Mouse (Mus musculus) 416B (cell line): Measurements from ENCODE around the gene Gm28363.
"Not testable (repeated sequence)": the region's sequence is repeated elsewhere in the genome, so short reads cannot be mapped to it uniquely, and the experiment has no call there.

ENCODE experiments used
- DNase-seq: peaks from one replicate; pipeline ENCODE4 v3.0.0; 2011; ENCODE audit warnings: low read depth

Gm28363 gene

DNA sequence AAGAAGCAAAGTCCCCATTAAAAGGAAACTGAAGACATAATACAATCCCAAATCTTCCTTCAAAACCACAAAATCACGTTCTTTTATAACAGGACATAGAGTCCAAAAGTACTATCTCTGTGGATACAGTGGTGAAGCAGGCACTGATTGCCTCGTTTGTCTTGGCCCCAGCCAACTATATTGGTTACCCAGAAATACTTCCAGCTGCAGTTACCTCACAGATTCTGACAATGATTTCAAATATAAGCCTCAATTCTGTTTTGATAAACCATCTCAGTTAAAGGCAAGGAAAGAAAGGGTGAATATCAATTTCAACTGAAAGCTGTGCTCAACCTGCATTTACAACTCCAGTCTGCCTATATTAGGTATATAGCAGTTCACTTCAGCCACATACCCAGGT, at the start of gene Gm28363:
Gene Gm28363 (plus strand): TSS at position 301 of the 400 bp plus-strand sequence.
- not testable (repeated sequence) for DNase-seq

DNA sequence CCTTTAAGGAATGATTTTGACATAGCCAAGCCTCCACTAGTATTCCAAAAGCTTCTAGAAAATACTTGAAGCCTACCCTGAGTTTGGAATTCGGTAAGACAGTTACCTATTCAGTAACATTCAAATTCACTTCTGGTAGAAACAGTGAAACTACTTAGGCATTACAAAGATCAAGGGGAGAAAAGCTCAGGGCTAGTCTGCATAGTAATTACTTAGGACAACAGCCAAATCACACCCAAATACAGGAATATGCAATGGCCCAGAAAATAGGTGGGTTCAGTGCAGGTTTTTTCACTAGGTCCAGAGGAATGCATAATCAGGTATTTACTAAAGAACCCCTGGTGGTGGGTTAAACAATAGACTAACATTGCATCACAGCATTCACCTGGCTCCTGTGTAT, 46.7 kb upstream of the Gm28363 start:
- not testable (repeated sequence) for DNase-seq
